Mouse (Mus musculus) layer of hippocampus, postnatal 36 days (tissue): Measurements from ENCODE around the gene Cst13. TPM values are rescaled to one million over a fixed set of nuclear protein-coding genes. Genes with fewer than 3 reads are reported as not detected.
"Not testable (repeated sequence)": the region's sequence is repeated elsewhere in the genome, so short reads cannot be mapped to it uniquely, and the experiment has no call there.

Experiments
- DNase-seq, 2 experiments: peaks; one replicate each; pipeline ENCODE4 v3.0.0; 2022
- total RNA-seq, 2 experiments: library from RNA; stranded (reverse); gene quantifications; 2 replicates each; pipeline ENCODE4 v1.2.3; 2021

The Cst13 gene
- not detected for total RNA-seq

DNA sequence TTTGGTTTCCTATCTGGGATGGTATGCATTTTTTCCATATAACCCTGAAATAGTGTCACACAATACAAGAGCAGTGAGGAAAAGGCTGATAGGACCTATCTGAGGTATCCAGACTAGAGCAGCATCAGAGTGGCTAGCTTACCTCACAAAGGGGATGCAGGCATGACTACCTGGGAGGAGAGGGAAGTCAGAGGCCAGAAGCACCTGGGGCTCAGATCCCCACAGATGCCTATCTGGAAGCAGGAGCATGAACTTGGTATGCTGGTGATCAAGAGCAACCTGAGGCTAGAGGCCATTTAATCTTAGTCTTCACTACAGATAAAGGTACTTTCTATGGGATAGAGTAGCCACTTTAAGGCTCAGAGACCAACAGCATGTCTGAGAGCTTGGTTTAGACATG lies at the start of gene Cst13:
Gene Cst13, plus strand, starts transcription at position 173 of the 400 bp plus-strand sequence.
- no peak for DNase-seq

DNA sequence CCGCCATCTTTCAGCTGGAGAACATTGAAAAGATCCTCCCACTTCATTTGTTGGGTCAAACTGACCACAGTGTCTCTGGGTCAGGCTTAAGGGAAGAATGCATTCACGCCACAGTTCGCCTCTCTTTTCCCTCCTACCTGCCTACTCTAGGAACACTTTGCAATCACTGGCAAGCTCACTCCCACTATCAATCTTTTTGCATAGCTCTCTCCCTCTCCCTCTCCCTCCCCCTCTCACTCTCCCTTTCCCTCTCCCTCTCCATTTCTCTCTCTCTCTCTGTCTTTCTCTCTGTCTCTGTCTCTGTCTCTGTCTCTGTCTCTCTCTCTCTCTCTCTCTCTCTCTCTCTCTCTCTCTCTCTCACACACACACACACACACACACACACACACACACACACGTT lies 48.5 kb upstream of the Cst13 start, which contains the start of gene Cst11:
Gene Cst11, minus strand, starts transcription at position 101 of the 400 bp plus-strand sequence.
- not testable (repeated sequence) for DNase-seq

DNA sequence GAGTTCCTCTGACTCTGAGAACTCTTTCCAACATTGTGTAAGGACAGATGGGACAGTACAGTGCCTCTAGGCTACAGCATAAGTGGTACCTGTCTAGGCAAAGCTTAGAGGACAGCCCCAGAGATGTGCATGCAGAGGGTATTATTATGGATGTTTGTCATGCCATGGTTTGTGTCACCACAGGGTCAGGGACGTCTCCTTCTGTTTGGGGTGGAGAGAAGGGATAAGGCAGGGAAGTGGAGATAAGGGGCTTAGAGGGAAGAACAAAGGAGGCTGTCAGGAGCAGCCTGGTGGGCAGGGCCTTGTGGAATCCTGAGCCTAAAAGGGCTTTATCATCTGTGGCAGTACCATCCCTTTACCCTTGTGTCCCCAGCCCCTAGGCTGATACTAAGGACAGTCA lies 38.2 kb upstream of the Cst13 start, which contains the start of gene 8030411F24Rik:
Gene 8030411F24Rik, plus strand, starts transcription at position 301 of the 400 bp plus-strand sequence.
- no peak for DNase-seq

DNA sequence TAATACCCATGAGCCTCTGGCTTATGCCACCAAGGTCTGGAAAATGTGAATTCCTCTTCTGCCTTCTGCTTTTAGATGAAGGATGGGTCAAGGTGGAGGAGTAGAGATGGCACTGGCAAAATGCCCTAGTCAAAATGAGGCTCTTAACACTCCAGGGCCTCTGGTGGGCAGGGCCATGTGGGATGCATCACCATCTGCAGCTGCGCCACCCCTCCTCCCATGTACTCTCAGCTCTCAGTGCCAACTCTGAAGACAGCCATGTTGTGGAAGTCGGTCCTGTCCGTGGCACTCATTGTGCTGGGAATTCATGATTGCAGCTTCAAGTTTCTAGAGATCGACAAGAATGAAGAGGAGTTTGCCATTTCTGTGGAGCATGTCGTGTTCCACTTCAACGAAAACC lies 30.7 kb upstream of the Cst13 start, which contains the start of gene Cst12:
Gene Cst12, plus strand, starts transcription at position 220 of the 400 bp plus-strand sequence.
- peak in 1 of 2 experiments; percentile 1 for DNase-seq

DNA sequence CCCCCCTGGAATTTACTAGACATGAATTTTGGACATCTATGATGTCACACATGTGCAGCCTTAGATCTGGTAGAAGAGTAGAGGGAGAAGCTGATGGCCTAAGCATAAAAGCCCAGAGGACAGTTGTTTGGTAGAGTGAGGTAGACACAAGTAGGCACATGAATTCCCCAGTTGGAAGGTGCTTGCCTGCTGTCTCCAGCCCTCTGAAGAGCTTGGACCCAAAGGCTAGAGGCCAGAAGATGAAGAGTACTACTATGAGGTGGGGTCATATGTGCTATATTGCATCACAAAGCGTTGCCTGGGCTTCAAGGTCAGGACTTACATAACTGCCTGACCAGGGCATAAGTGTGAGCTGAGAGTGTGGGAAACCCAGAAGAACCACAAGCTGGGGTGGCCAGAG lies 21.4 kb upstream of the Cst13 start, which contains the start of gene Cst8:
Gene Cst8, plus strand, starts transcription at position 301 of the 400 bp plus-strand sequence.
- DNase-seq = no peak

DNA sequence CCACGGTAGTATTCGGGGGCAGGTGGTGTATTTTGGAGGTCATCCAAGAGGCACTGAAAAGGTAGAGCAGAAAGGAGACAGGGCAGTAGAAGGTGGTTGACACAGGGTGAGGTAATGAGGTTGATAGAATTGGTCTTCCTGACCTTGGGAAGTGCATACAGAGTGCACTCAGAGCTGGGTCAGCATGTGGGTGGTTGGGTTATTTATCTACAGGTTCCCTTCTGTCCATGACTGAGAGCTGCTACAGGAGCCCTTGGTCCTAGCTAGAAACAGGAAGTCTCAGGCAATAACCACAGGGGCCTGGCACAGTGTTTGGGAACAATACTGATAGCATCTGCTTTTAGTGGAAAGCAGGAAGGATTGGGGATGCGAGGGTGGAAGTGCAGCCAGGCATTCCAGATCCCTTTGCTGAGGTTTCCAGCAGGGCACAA lies 18.4 kb upstream of the Cst13 start:
- DNase-seq = peak; percentile 11 to 22

DNA sequence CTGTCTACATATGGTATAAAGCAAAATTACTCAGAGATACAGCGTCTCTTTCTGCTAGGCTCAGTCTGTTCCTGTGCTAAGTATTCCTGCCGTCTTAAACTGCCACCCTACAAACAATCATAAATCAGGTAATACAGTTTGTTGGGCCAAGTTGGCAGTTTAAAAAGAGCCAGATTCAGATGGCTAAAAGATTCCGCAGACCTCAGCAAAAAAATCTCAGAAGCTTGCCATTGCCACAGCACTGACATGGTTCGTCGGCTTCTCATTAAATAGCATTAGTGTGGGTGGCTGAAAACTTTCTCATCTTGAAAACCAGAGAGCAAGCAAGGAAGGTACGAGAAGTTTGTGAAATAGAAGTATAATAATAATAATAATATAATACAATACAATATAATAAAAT lies 13.2 kb upstream of the Cst13 start:
- DNase-seq = no peak

DNA sequence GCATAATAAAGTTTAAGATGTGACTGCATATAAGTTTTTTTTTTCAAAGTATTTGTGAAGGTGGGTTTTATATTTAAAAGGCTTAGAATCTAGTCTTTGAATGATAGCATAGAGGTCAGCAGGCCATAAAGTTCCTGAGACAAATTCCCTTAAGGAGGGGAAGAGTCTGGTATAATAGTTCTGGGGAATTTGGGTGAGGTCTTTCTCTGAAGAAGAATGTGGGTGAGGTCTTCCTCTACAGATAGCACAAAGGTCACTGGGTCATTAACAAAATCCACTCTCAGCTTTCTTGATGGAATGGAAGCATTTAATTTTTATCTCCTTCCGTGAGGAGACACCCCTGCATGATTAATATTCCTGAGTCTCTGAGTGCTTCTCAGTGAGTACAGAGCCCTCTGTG lies 6.1 kb downstream of the Cst13 start:
- DNase-seq = no peak

DNA sequence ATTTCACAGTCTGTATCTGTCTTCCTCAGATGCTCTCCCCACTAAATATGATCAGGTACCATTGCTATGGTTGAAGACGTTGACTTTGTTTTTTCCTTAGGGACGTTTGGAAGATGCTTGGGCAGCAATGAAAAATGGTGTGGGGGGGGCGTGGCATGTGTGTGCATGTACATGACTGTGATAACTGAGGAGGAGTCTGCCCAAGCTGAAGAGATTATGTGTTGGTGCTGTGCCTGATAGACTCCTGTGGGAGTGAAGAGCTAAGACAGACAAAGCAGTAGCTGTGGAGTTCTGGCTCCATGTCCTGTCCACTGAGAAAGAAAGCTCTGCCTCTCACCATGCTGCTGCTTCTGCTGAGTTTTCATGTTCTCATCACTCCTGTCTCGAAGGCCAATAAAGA lies 15.0 kb downstream of the Cst13 start, which contains the start of gene Cst9:
Gene Cst9, plus strand, starts transcription at position 236 of the 400 bp plus-strand sequence.
- no peak for DNase-seq

DNA sequence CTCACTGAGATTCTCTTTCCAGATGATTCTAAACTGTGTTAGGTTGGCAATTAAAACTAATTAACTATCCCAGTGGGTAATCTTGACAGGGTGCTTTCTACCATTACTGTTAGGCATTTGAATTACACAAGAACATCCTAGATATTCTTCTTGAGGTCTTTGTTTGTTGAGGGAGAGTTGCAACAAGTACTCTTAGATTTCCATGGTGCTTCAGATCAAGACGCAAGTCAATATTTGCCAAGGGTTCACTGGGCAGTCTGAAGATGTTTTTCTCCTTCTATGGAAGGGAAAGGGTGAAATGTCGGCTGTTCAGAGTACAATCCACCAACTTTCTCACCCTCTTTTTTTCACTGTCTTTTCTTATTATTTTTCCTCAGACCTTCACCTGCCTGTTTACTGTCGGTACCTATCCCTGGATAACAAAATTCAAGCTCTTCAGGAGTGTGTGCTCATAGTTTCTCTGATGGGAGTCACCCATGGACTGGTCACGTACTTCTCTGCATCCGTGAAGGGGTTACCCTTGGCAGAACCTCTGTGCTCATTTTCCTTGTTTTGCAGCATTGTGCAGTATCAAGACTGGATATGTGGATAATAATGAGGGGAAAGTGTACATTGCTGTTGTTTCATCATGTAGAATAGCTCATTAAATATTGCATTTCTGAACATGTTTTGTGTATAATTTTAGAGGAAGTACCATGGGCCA lies 18.3 kb downstream of the Cst13 start:
- DNase-seq = no peak

DNA sequence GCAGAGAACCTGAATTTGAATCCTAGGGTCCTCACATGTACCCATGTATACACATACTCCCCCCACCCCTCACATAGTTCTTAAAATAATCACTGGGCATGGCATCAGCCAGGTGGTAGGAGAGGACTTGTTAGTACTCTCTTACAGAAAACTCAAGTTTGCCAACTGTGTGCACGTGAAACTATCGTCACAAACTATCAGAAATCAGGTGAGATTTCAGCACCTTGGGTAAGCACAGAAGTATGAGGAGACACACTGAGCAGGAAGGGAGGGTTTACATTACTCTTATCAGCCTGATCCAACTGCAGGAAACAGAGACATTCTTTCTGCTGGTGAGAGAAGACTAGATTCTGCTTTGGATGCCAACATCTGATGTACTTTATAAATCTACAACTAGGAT lies 19.3 kb downstream of the Cst13 start:
- DNase-seq = no peak

DNA sequence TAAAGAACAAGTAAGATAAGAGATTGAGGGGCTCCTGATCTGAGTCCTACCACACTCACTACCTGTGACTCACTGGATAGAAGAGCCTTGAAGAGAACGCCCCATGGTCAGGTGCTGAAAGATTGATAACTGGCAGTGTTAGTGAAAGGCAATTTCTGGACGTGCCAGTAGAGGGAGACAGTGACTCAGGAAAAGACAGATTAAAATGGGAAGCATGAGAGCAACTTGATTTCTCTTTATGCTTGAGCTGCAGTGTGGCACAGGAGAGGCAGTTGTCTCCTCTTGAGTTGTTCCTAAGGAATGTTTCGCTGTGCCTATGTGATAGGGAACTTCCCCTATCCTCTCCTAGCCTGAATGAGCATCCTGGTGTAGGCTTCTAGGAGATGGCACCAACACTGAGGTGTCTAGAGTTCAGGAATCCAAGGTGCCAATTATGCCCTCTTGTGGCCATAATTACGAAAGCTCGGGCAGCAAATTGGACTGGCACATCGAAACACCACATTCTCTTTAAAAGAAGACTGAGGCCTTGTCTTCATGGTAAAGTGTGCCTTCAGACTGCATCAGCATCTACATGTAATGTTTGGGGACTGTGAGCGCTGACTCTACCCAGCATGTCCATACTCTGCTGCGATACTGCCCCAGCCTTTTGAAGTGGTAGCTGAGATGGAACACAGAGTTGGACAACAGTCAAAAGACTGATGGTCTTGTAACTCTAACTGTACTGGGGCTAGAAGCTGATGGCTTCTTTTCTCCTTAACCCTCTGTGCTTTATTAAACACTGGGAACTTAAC lies 31.4 kb downstream of the Cst13 start:
- DNase-seq = peak; percentile 72 to 83

DNA sequence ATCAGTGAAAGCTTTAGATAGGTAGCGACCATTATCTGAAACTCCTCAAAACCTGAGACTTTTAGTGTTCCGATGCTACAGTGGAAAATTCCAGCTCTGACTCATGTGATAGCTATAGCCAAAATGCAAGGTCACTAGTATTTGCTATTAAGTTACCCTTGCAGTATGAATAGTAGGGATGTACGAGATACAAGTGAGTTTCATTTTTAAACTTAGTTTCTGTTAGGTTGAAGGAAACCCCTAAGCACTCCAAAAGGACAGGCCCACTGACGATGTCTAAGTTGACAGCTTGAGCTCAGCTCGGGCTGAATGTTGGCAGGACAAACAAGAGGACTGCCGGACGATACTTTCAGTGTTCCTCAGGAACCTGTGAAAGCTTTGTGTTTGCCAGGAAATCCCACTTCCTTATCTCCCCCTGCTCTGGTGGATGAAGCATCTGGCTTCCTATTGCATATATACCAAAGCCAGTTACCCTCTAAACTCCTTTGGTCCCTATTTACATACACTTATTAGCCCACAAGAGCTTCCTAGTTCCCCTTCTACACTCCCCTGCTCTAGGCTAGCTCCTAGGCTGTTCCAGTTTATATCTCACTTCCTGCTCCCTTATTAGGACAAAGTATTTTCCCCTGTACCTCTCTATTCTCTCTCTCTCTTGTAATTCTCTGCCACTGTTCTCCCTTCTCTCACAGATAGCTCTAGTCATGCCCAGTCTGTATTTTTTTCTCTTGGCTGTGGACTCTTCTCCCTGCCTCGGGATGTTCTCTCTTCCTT lies 36.9 kb downstream of the Cst13 start:
- no peak for DNase-seq

DNA sequence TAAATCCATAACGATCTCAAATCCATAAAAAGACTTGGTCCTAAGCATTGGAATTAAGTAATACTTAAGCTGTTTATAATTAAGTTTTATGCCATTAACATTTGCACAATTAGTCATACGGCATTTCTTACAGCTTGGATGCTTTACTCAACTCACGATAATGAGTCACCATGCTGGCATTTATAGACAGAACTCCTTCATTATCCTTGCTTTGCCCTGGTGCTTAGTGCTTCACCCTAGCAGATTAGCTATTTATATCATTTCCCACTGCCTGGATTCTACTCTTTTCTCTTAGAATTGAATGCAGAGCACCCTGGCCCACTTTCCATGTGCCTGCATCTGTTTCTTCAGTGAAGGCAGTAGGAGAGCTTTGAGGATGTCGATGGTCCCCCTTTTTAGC lies 37.6 kb downstream of the Cst13 start:
- no peak for DNase-seq

DNA sequence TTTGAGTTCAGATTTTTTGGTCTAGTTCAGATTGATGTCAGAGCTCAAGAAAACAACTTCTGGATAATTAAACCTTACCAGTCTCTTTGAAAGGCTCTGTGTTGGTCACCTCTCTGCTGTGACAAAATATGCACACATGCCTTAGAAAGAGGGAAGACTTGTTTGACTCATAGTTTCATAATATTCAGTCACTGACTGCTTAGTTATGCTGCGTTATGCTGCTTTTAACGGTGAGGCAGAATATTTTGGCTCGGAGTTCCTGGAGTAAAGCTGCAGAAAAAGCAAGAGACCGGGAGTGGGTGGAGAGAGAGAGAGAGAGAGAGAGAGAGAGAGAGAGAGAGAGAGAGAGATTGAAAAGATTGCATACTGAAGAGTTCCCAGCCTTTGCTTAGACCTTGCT lies 41.1 kb downstream of the Cst13 start:
- no peak for DNase-seq

DNA sequence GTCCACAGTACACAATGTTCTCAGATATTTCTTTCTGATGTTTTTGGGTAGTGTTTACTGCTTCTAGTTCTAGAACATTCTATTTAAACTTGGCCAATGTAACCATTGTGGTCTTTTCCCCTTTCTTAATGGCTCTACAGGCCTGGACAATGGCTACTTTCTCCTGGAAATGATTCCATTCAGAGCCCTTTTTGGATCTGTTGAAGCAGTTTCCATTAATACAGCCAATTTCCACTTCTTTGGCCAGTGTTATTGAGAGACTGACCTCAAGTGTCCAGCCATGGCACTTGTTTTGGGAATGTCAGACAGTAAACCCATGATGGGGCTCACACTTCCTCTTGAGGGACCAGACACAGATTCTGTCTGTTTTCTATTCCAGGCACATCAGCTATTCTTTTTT lies 41.8 kb downstream of the Cst13 start:
- no peak for DNase-seq

DNA sequence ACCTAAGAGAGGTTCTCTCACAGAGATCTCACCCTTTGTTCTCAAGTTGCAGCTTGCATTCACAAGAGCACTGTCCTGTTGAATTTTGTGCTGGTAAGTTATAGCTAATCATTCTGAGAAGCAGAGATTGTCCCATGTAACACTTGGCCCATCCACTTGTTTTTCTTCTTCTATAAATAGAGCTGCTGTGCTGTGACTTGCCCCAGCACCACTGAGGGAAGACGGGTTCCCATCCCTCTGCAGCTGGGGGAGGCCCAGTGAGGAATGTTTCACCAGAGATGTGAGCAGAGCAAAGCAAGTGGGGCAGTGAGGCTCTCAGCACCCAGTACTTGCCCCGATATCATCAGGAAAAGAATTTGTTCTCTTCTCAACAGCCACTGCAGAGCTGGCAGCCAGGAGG lies 45.1 kb downstream of the Cst13 start, which contains the start of gene 9230104L09Rik:
Gene 9230104L09Rik, minus strand, starts transcription at position 73 of the 400 bp plus-strand sequence.
- DNase-seq = no peak

DNA sequence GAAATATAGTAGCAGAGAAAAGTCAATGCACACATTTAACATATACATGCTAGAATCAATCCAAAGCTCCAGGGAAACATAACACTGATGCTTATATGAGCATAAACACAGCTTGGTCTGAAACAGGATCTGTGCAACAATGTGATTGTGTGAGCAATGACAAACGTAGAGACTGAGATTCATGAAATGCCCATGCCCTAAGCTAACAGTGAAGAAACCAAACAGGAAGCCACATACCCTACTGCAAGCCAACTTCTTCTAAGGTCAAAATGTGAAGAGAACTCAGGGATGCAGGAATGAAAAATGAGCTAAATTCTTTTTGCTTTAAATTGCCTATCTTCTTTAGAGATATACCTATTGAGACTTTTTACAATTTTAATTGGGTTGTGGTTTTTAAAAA lies 49.1 kb downstream of the Cst13 start:
- DNase-seq = no peak

DNA sequence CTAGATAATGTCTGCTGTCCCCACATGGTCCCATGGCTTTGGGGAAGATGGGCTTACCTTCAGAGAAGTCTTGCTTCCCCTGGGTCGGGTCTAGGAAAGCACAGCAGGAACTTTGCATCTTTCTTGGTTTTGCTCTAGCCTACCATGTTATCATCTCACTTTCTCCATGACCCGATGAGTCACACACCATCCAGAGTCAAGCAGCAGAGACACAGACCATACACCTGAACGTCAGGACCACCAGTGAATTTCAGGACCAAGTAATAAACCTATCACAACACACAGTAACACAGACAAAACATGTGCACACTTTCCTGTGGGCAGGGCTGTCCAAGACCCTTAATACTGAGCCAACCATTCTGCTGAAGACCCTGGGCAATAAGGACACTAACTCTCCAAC lies 50.6 kb downstream of the Cst13 start:
- DNase-seq = no peak

DNA sequence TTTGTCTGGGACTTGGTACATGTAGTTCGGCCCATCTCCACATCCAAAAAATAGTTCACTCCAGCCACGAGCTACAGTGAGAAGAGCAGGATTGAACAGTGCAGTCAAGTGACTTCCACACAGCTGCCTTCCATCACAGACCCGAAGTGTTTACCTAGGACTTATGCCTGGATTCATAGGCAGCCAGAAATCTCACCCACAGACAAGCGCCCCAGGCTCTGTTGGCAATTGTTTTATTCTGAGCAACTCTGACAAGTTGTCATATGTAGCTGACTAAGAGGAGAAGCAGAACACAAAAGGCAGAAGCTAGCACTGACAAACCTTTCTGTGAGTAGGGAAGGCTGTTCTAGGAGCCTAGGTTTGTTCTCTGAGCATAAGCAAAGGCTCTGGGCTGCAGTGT lies 53.0 kb downstream of the Cst13 start:
- DNase-seq = no peak

DNA sequence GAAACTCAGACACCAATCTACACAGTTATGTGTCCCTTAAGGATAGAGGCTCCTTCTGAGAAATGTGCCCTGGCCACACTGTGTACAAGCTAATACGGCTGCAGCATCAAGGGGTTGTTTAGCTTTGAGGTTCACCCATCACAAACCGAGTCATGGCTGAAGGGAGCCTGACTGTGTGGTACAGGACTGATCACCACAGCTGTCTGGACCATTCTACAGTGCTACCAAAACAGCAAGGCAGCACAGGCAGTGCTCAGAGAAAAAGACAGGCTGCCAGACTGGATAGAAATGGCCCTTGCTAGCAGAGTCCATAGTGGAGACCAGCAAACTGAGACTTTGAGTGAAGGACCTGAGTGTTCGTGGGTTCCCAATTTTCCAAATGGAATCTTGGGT lies 54.3 kb downstream of the Cst13 start:
- DNase-seq = no peak

DNA sequence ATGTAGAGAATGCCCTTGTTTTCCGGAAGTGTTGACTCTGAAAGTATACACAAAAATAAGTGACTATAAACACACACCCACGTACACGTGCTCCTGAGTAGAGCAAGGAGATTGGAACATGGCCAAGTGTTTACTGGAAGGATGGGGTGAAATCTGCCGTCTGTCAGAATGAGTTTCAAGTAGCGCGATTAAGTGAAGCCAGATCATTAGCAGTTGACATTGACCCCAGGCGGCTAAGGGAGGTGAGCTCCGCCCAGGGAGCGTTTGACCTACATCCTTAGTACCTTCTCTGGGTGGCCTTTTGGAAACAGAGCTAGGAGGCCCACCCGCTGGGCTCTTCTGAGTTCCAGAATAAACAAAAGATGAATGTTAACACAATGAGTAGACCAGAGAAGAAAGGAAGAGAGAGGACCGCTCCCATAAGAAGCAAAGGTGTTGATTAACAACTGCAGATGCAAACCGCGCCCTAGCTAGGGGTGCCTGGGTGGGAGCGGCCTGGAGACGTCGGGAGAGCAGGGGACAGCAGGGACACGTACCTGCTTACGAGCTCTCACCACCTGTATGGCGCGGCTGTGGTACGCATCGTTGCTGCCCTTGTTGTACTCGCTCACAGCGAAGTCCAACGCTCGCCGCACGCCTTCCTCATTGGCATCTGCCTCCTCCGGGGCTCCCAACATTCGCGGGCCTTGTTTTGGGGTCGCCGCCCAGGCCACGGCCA lies 54.9 kb downstream of the Cst13 start:
- no peak for DNase-seq
